In genomic region chr9:52167863-52168685, GRCm38 (mm10) we compare ENCODE assay signal across 8 mouse cellular contexts. TPM values are rescaled to one million over a fixed set of nuclear protein-coding genes. Genes with fewer than 3 reads are reported as not detected.
DNase-seq lines count a peak whose midpoint lies in the region; ATAC-seq and TF ChIP-seq lines count a peak whose summit lies in the region.

Gene Zc3h12c (minus strand): TSS chr9:52168572.

- H3K4me3 ChIP-seq in erythroblast, embryonic 14.5 days (replicated peaks), result peak within 1 kb of the TSS; percentile 63
- H3K4me3 ChIP-seq in intestine, embryonic 14.5 days (ENCODE audit: low read depth, low read length), result peak within 1 kb of the TSS; percentile 54
- peak within 1 kb of the TSS; percentile 79 for H3K4me3 ChIP-seq in small intestine, adult 2 months (ENCODE audit: low read depth, low read length)

- TF ChIP-seq POLR2A in small intestine, adult 2 months (IDR thresholded peaks at IDR 0.05; ENCODE audit: low read depth, low read length), result no peak

- TF ChIP-seq CTCF in small intestine, adult 2 months (IDR thresholded peaks at IDR 0.05; ENCODE audit: extremely low read depth, insufficient read length, insufficient replicate concordance, low read depth, low read length), result no peak

- H3K27ac ChIP-seq in intestine, embryonic 14.5 days (ENCODE audit: low read depth), result peak within 1 kb of the TSS; percentile 86
- peak within 1 kb of the TSS; percentile 42 for H3K27ac ChIP-seq in small intestine, adult 2 months (ENCODE audit: insufficient read depth, low read depth, low read length)

- no peaks in the 10 kb centered on the region for H3K36me3 ChIP-seq in erythroblast, embryonic 14.5 days (ENCODE audit: control insufficient read depth)
- H3K36me3 ChIP-seq in intestine, embryonic 14.5 days (ENCODE audit: control insufficient read depth, insufficient read depth, low read length), result no peaks in the 10 kb centered on the region
- no peaks in the 10 kb centered on the region for H3K36me3 ChIP-seq in small intestine, adult 2 months (ENCODE audit: control insufficient read depth, insufficient read depth, low read length)

- H3K27me3 ChIP-seq in erythroblast, embryonic 14.5 days (ENCODE audit: control insufficient read depth), result peaks cover 65% of the 10 kb centered on the region
- H3K27me3 ChIP-seq in intestine, embryonic 14.5 days (replicated peaks; ENCODE audit: control insufficient read depth, insufficient read depth, low read length), result peaks cover 18% of the 10 kb centered on the region; the same call in 1 of the 2 replicates
- peaks cover 32% of the 10 kb centered on the region for H3K27me3 ChIP-seq in small intestine, adult 2 months (ENCODE audit: control insufficient read depth, insufficient read depth, low read length)

- under 1% methylated on average over 79 of the region's 100 CpGs for WGBS in intestine, embryonic 14.5 days
- 1% methylated on average over 98 of the region's 100 CpGs for WGBS in small intestine, adult 2 months

- H3K4me2 ChIP-seq in intestine, embryonic 14.5 days (ENCODE audit: low read length), result peak within 1 kb of the TSS; percentile 68

- DNase-seq in embryo, embryonic 10.5 days (ENCODE audit: low spot score), result peak; percentile 72
- peak; percentile 62 to 70 for DNase-seq in gastrocnemius, postnatal 36 days
- DNase-seq in intestine, embryonic 14.5 days (ENCODE audit: low spot score), result peak; percentile 85
- peak; percentile 61 for DNase-seq in left cerebral cortex, postnatal 4 days
- DNase-seq in mesoderm, embryonic 11.5 days (ENCODE audit: low read depth, low spot score), result peak; percentile 72

- H3K9ac ChIP-seq in intestine, embryonic 14.5 days (ENCODE audit: low read length), result peak within 1 kb of the TSS; percentile 93

- intact Hi-C loops in gastrocnemius, postnatal 36 days (cut with DNase I), result loop anchor here (5.0 kb wide), 2 partner anchors 41 to 121 kb away; partner anchors contain the start of gene Rdx
- intact Hi-C loops in left cerebral cortex, postnatal 4 days (cut with DNase I), result loop anchor here (10.0 kb wide), 2 partner anchors 77 to 117 kb away; no protein-coding TSS in a partner anchor

- no peak for ATAC-seq in erythroblast, adult 5-6 weeks (replicated peaks; ENCODE audit: low FRiP score, poor library complexity, severe bottlenecking)
- peak; percentile 81 for ATAC-seq in intestine, embryonic 14.5 days (replicated peaks; ENCODE audit: low FRiP score, low TSS enrichment, low read depth)

- H3K9me3 ChIP-seq in erythroblast, embryonic 14.5 days (ENCODE audit: control insufficient read depth, low read length), result no peaks in the 10 kb centered on the region
- H3K9me3 ChIP-seq in intestine, embryonic 14.5 days (ENCODE audit: control insufficient read depth, low read length), result no peaks in the 10 kb centered on the region

- peaks cover 16% of the 10 kb centered on the region for H3K4me1 ChIP-seq in erythroblast, embryonic 14.5 days (ENCODE audit: control insufficient read depth)
- H3K4me1 ChIP-seq in intestine, embryonic 14.5 days (replicated peaks; ENCODE audit: control insufficient read depth, insufficient read depth, low read length), result peaks cover 13% of the 10 kb centered on the region
- H3K4me1 ChIP-seq in small intestine, adult 2 months (ENCODE audit: control insufficient read depth, insufficient read depth, insufficient read length, low read length), result peaks cover 6% of the 10 kb centered on the region; the same call in 1 of the 2 replicates

RNA-seq across cellular contexts. Expression of gene Zc3h12c, which starts in this region (rescaled TPM):
- polyA plus RNA-seq in erythroblast, embryonic 14.5 days (2012), result not detected in 2 replicates
- 0.19 and 1.0 TPM in 2 replicates for total RNA-seq in erythroblast, adult 5-6 weeks (2015; ENCODE audit: low replicate concordance)
- total RNA-seq in erythroblast, adult 5-6 weeks (2017; ENCODE audit: low replicate concordance), result 1.1 TPM in 2 replicates
- total RNA-seq in gastrocnemius, postnatal 36 days (2021), result 1 to 10 TPM; 5.6 to 6.9 TPM
- 4.0 and 4.2 TPM in 2 replicates for polyA plus RNA-seq in intestine, embryonic 14.5 days (2014; fragmentation: Nextera tagmentation; extraction: Ambion mirVana)
- 10 to 100 TPM; 13.5 to 14.8 TPM for total RNA-seq in left cerebral cortex, postnatal 4 days (2021)
- 0.20 and 0.24 TPM in 2 replicates for polyA plus RNA-seq in small intestine, adult 2 months (2012; rRNA removed)
